Mouse (Mus musculus) embryonic facial prominence, embryonic 13.5 days (tissue): ENCODE measurements around the gene Gm6525. TPM values are rescaled to one million over a fixed set of nuclear protein-coding genes. Genes with fewer than 3 reads are reported as not detected.

Experiments used
- ATAC-seq: fragments of 200-750 bp; cut with Nextera tagmentation; 2 replicates; pipeline ENCODE4 v1.8.0; 2017; ENCODE audit warnings: low read depth; ENCODE audit not compliant: insufficient number of reproducible peaks, insufficient read depth, low FRiP score, low TSS enrichment
- H3K27ac ChIP-seq: fragments of 300-500 bp; sonication (generic); 2 replicates; pipeline ENCODE4 v1.5.1; 2015; ENCODE audit warnings: moderate library complexity, mild to moderate bottlenecking, inconsistent platforms
- H3K27me3 ChIP-seq: fragments of 300-500 bp; sonication (generic); 2 replicates; pipeline ENCODE4 v1.6.1; 2015; ENCODE audit warnings: mild to moderate bottlenecking, inconsistent platforms
- H3K36me3 ChIP-seq: fragments of 300-500 bp; sonication (generic); 2 replicates; pipeline ENCODE4 v1.6.1; 2015; ENCODE audit warnings: mild to moderate bottlenecking, inconsistent platforms
- H3K4me1 ChIP-seq: fragments of 300-500 bp; sonication (generic); 2 replicates; pipeline ENCODE4 v1.6.1; 2015; ENCODE audit warnings: inconsistent platforms
- H3K4me2 ChIP-seq: fragments of 300-500 bp; sonication (generic); 2 replicates; pipeline ENCODE4 v1.6.1; 2015; ENCODE audit warnings: moderate library complexity, mild to moderate bottlenecking, inconsistent platforms
- H3K4me3 ChIP-seq: fragments of 300-500 bp; sonication (generic); 2 replicates; pipeline ENCODE4 v1.5.1; 2015; ENCODE audit warnings: mild to moderate bottlenecking, inconsistent platforms
- H3K9ac ChIP-seq: fragments of 300-500 bp; sonication (generic); 2 replicates; pipeline ENCODE4 v1.6.1; 2015; ENCODE audit warnings: mild to moderate bottlenecking, inconsistent platforms
- H3K9me3 ChIP-seq: fragments of 300-500 bp; sonication (generic); 2 replicates; pipeline ENCODE4 v1.6.1; 2016; ENCODE audit warnings: inconsistent platforms
- WGBS: fragments of 180-500 bp; shearing (Covaris S2); methylation state at CpG from one replicate; pipeline ENCODE4 v1.1.7; 2015; ENCODE audit warnings: mixed read lengths; 5-methylcytosine and 5-hydroxymethylcytosine counted together
- polyA plus RNA-seq: library from polyadenylated mRNA; unstranded; fragments of >200 nt; fragmentation: Nextera tagmentation; extraction: Ambion mirVana; gene quantifications from 2 replicates; pipeline ENCODE4 v1.2.1, GENCODE M21; 2015

Gene Gm6525
- polyA plus RNA-seq, 1 experiment from 2014 or later, result 1.6 TPM

GRCm38 (mm10) chr3:84149831-84150230 is 24.1 kb upstream of the Gm6525 start:
- no peak overlapping the region for H3K9ac ChIP-seq
- no peaks in the 10 kb centered on the region for H3K9me3 ChIP-seq
- no peaks in the 10 kb centered on the region for H3K36me3 ChIP-seq
- no peak overlapping the region for H3K4me2 ChIP-seq
- ATAC-seq, result no peak
- 90% methylated on average over 3 of the region's 3 CpGs for WGBS
- no peaks in the 10 kb centered on the region for H3K27me3 ChIP-seq
- H3K27ac ChIP-seq, result no peak overlapping the region
- H3K4me3 ChIP-seq, result no peak overlapping the region
- H3K4me1 ChIP-seq, result peaks cover 4% of the 10 kb centered on the region

- no peak for ATAC-seq
- H3K9ac ChIP-seq, result no peak overlapping the region
- WGBS, result 7% methylated on average over 12 of the region's 12 CpGs
- no peaks in the 10 kb centered on the region for H3K27me3 ChIP-seq
- H3K27ac ChIP-seq, result no peak overlapping the region
- peak overlapping the region; percentile 93 for H3K4me2 ChIP-seq
- H3K9me3 ChIP-seq, result no peaks in the 10 kb centered on the region
- H3K36me3 ChIP-seq, result 0 out of 2 replicates have a peak, but pooled peaks cover 4% of the 10 kb centered on the region
- peak overlapping the region; percentile 59 for H3K4me3 ChIP-seq
- peaks cover 10% of the 10 kb centered on the region for H3K4me1 ChIP-seq
Observed at GRCm38 (mm10) chr3:84154721-84155141, 19.2 kb upstream of the Gm6525 start.

- Histone ChIP-seq H3K9ac (peak overlapping the region; percentile 77), H3K4me1 (peaks cover 10% of the 10 kb centered on the region), H3K9me3 (no peaks in the 10 kb centered on the region), H3K27ac (peak overlapping the region; percentile 75), H3K36me3 (0 out of 2 replicates have a peak, but pooled peaks cover 4% of the 10 kb centered on the region), H3K27me3 (no peaks in the 10 kb centered on the region), H3K4me2 (peak overlapping the region; percentile 93), H3K4me3 (peak overlapping the region; percentile 59)
- peak; percentile 17; the same call in 1 of the 2 replicates for ATAC-seq
- WGBS, result under 1% methylated on average over 27 of the region's 27 CpGs
Observed at GRCm38 (mm10) chr3:84155146-84155545, 18.8 kb upstream of the Gm6525 start.

- peak within 1 kb of the TSS; percentile 93 for H3K4me2 ChIP-seq
- 0% methylated on average over 29 of the region's 29 CpGs for WGBS
- peak within 1 kb of the TSS; percentile 77 for H3K9ac ChIP-seq
- H3K9me3 ChIP-seq, result no peaks in the 10 kb centered on the region
- no peaks in the 10 kb centered on the region for H3K27me3 ChIP-seq
- ATAC-seq, result peak; percentile 92
- H3K36me3 ChIP-seq, result 0 out of 2 replicates have a peak, but pooled peaks cover 4% of the 10 kb centered on the region
- H3K4me1 ChIP-seq, result peaks cover 10% of the 10 kb centered on the region
- peak within 1 kb of the TSS; percentile 59 for H3K4me3 ChIP-seq
- H3K27ac ChIP-seq, result peak within 1 kb of the TSS; percentile 75
Observed at GRCm38 (mm10) chr3:84155558-84156006, 18.3 kb upstream of the Gm6525 start, which contains the start of gene Mnd1. Mnd1 (minus strand) TSS chr3:84155786.

- no peaks in the 10 kb centered on the region for H3K27me3 ChIP-seq
- 26% methylated on average over 6 of the region's 6 CpGs for WGBS
- peaks cover 10% of the 10 kb centered on the region for H3K4me1 ChIP-seq
- H3K36me3 ChIP-seq, result 0 out of 2 replicates have a peak, but pooled peaks cover 4% of the 10 kb centered on the region
- H3K9me3 ChIP-seq, result no peaks in the 10 kb centered on the region
- peak overlapping the region; percentile 93 for H3K4me2 ChIP-seq
- H3K9ac ChIP-seq, result no peak overlapping the region
- H3K27ac ChIP-seq, result peak overlapping the region; percentile 52; the same call in 1 of the 2 replicates
- ATAC-seq, result no peak
- peak overlapping the region; percentile 59 for H3K4me3 ChIP-seq
Observed at GRCm38 (mm10) chr3:84156105-84156504, 17.8 kb upstream of the Gm6525 start.

GRCm38 (mm10) chr3:84157011-84157410 is 16.9 kb upstream of the Gm6525 start:
- Histone ChIP-seq H3K4me3 (no peak overlapping the region), H3K9me3 (no peaks in the 10 kb centered on the region), H3K27me3 (no peaks in the 10 kb centered on the region), H3K4me1 (peaks cover 10% of the 10 kb centered on the region), H3K9ac (no peak overlapping the region), H3K4me2 (no peak overlapping the region), H3K36me3 (0 out of 2 replicates have a peak, but pooled peaks cover 4% of the 10 kb centered on the region), H3K27ac (no peak overlapping the region)
- 31% methylated on average over 4 of the region's 4 CpGs for WGBS
- ATAC-seq, result no peak

GRCm38 (mm10) chr3:84157559-84158350 is 16.1 kb upstream of the Gm6525 start:
- 88% methylated on average over 4 of the region's 4 CpGs for WGBS
- Histone ChIP-seq H3K27ac (no peak overlapping the region), H3K36me3 (0 out of 2 replicates have a peak, but pooled peaks cover 4% of the 10 kb centered on the region)

GRCm38 (mm10) chr3:84165391-84165790 is 8.5 kb upstream of the Gm6525 start:
- no peak for ATAC-seq
- Histone ChIP-seq H3K9ac (no peak overlapping the region), H3K4me3 (no peak overlapping the region), H3K36me3 (peaks cover 35% of the 10 kb centered on the region), H3K4me2 (no peak overlapping the region), H3K27me3 (no peaks in the 10 kb centered on the region), H3K4me1 (no peaks in the 10 kb centered on the region), H3K27ac (no peak overlapping the region), H3K9me3 (no peaks in the 10 kb centered on the region)
- 98% methylated on average over 3 of the region's 3 CpGs for WGBS

More at GRCm38 (mm10) chr3:84157559-84158350, 16.1 kb upstream of the Gm6525 start:
- H3K27me3 ChIP-seq, result no peaks in the 10 kb centered on the region
- no peaks in the 10 kb centered on the region for H3K9me3 ChIP-seq
- H3K4me2 ChIP-seq, result no peak overlapping the region
- no peak overlapping the region for H3K4me3 ChIP-seq
- H3K9ac ChIP-seq, result no peak overlapping the region
- no peak for ATAC-seq
- peaks cover 10% of the 10 kb centered on the region for H3K4me1 ChIP-seq

- Histone ChIP-seq H3K4me3 (no peak overlapping the region), H3K9ac (no peak overlapping the region), H3K4me2 (no peak overlapping the region), H3K9me3 (no peaks in the 10 kb centered on the region), H3K4me1 (no peaks in the 10 kb centered on the region), H3K27me3 (no peaks in the 10 kb centered on the region), H3K36me3 (peaks cover 40% of the 10 kb centered on the region), H3K27ac (no peak overlapping the region)
- 91% methylated on average over 5 of the region's 5 CpGs for WGBS
- ATAC-seq, result no peak
Observed at GRCm38 (mm10) chr3:84166073-84166472, 7.8 kb upstream of the Gm6525 start.

GRCm38 (mm10) chr3:84168943-84169342 is 5.0 kb upstream of the Gm6525 start:
- peaks cover 45% of the 10 kb centered on the region for H3K36me3 ChIP-seq
- 88% methylated on average over 6 of the region's 6 CpGs for WGBS
- H3K9ac ChIP-seq, result no peak overlapping the region
- H3K4me1 ChIP-seq, result no peaks in the 10 kb centered on the region
- H3K4me3 ChIP-seq, result no peak overlapping the region
- no peak overlapping the region for H3K27ac ChIP-seq
- no peaks in the 10 kb centered on the region for H3K27me3 ChIP-seq
- no peaks in the 10 kb centered on the region for H3K9me3 ChIP-seq
- no peak overlapping the region for H3K4me2 ChIP-seq
- ATAC-seq, result no peak

GRCm38 (mm10) chr3:84169393-84170005 is 4.4 kb upstream of the Gm6525 start:
- WGBS, result 70% methylated on average over 8 of the region's 8 CpGs
- Histone ChIP-seq H3K27me3 (no peaks in the 10 kb centered on the region), H3K27ac (no peak overlapping the region), H3K9ac (no peak overlapping the region), H3K36me3 (peaks cover 40% of the 10 kb centered on the region), H3K4me2 (no peak overlapping the region), H3K4me3 (no peak overlapping the region), H3K4me1 (no peaks in the 10 kb centered on the region), H3K9me3 (no peaks in the 10 kb centered on the region)
- no peak for ATAC-seq
